Mouse (Mus musculus) forebrain, embryonic 10.5 days (tissue): ENCODE measurements around the gene Cdkal1. TPM values are rescaled to one million over a fixed set of nuclear protein-coding genes. Genes with fewer than 3 reads are reported as not detected.

Experiments used
- DNase-seq: peaks from one replicate; pipeline ENCODE4 v3.0.0-alpha.2; 2017; ENCODE audit warnings: low spot score; ENCODE audit errors: extremely low spot score
- H3K27ac ChIP-seq: fragments of 300-500 bp; sonication (generic); 2 replicates; pipeline ENCODE4 v1.5.1; 2016; ENCODE audit warnings: mild to moderate bottlenecking
- H3K27me3 ChIP-seq: fragments of 300-500 bp; sonication (generic); 2 replicates; pipeline ENCODE4 v1.6.1; 2016; ENCODE audit warnings: mild to moderate bottlenecking; ENCODE audit not compliant: poor library complexity, severe bottlenecking
- H3K36me3 ChIP-seq: fragments of 300-500 bp; sonication (generic); replicated peaks from 2 replicates; pipeline ENCODE4 v1.6.1; 2016; ENCODE audit warnings: mild to moderate bottlenecking, moderate library complexity
- H3K4me1 ChIP-seq: fragments of 300-500 bp; sonication (generic); 2 replicates; pipeline ENCODE4 v1.6.1; 2016
- H3K4me3 ChIP-seq: fragments of 300-500 bp; sonication (generic); 2 replicates; pipeline ENCODE4 v1.5.1; 2016; ENCODE audit warnings: mild to moderate bottlenecking, moderate library complexity
- H3K9me3 ChIP-seq: fragments of 300-500 bp; sonication (generic); 2 replicates; pipeline ENCODE4 v1.6.1; 2016; ENCODE audit warnings: mild to moderate bottlenecking, moderate library complexity
- WGBS: fragments of 180-500 bp; shearing (Covaris S2); methylation state at CpG from one replicate; pipeline ENCODE4 v1.1.7; 2016; 5-methylcytosine and 5-hydroxymethylcytosine counted together
- polyA plus RNA-seq: library from polyadenylated mRNA; unstranded; fragments of >200 nt; fragmentation: Nextera tagmentation; extraction: Ambion mirVana; gene quantifications from 2 replicates; pipeline ENCODE4 v1.2.1, GENCODE M21; 2016

Cdkal1 gene
- polyA plus RNA-seq, 1 experiment from 2014 or later: 34.3 TPM

- no peaks in the 10 kb centered on the region for H3K9me3 ChIP-seq
- DNase-seq: no peak
- H3K27ac ChIP-seq: 0 out of 2 replicates have a peak overlapping the region, but pooled peaks have one; percentile 40
- 0 out of 2 replicates have a peak, but pooled peaks cover 3% of the 10 kb centered on the region for H3K36me3 ChIP-seq
- H3K4me3 ChIP-seq: no peak overlapping the region
- WGBS: 49% methylated on average over 3 of the region's 3 CpGs
- no peaks in the 10 kb centered on the region for H3K27me3 ChIP-seq
- peaks cover 20% of the 10 kb centered on the region for H3K4me1 ChIP-seq
These were observed 140.1 kb downstream of the Cdkal1 start for GRCm38 (mm10) chr13:29715241-29715841.

DNA sequence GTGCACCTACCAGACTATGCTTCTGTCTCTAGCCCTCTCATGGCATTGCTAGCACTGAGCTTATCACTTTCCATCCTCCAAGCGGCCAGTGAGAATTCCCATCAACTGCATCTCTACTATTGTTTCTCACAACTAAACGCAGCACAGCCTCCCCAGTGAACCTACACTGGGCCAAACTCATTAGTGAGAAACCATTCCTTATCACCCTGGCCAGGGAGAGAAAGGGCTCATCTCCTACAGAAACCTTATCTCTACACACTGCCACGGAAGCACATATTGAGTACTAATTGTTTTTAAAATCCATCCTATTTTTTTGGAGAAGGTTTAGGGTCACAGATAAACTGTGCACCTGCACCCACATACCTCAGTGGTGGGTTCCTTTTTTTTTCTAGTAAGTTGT is 147.9 kb downstream of the Cdkal1 start:
- H3K4me3 ChIP-seq: no peak overlapping the region
- H3K36me3 ChIP-seq: peaks cover 6% of the 10 kb centered on the region; the same call in 1 of the 2 replicates
- 90% methylated on average over 3 of the region's 3 CpGs for WGBS
- H3K4me1 ChIP-seq: 0 out of 2 replicates have a peak, but pooled peaks cover 4% of the 10 kb centered on the region
- no peak overlapping the region for H3K27ac ChIP-seq
- H3K9me3 ChIP-seq: no peaks in the 10 kb centered on the region
- H3K27me3 ChIP-seq: no peaks in the 10 kb centered on the region
- DNase-seq: no peak

DNA sequence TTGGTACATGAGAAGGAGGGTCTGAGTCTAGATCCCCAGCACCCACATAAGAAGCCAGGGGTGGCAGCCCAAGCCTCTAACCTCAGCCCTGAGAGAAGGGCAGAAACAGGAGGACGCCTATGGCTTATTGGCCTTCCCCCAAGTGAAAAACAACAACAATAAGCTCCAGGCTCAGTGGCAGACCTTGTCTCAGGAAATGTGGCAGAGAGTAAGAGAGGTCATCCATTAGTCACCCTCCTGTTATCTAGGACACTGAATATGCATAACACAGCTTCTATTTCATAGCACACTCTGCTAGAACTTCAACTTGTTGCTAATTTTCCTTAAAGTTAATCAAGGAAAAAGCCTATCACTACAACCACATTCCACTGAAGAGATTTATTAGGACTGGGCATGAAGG is 154.1 kb downstream of the Cdkal1 start:
- Histone ChIP-seq H3K4me3 (no peak overlapping the region), H3K4me1 (no peaks in the 10 kb centered on the region), H3K36me3 (peaks cover 4% of the 10 kb centered on the region; the same call in 1 of the 2 replicates), H3K27me3 (no peaks in the 10 kb centered on the region), H3K9me3 (no peaks in the 10 kb centered on the region), H3K27ac (no peak overlapping the region)
- WGBS: 73% methylated on average over 1 of the region's 1 CpGs
- no peak for DNase-seq

- Histone ChIP-seq H3K27me3 (no peaks in the 10 kb centered on the region), H3K27ac (no peak overlapping the region), H3K36me3 (peaks cover 4% of the 10 kb centered on the region; the same call in 1 of the 2 replicates), H3K4me3 (no peak overlapping the region), H3K9me3 (no peaks in the 10 kb centered on the region), H3K4me1 (no peaks in the 10 kb centered on the region)
- no peak for DNase-seq
- 95% methylated on average over 5 of the region's 5 CpGs for WGBS
These were observed 155.6 kb downstream of the Cdkal1 start for GRCm38 (mm10) chr13:29699896-29700295.

- WGBS: 85% methylated on average over 5 of the region's 5 CpGs
- Histone ChIP-seq H3K27ac (no peak overlapping the region), H3K27me3 (no peaks in the 10 kb centered on the region), H3K9me3 (no peaks in the 10 kb centered on the region), H3K4me1 (no peaks in the 10 kb centered on the region), H3K36me3 (peaks cover 4% of the 10 kb centered on the region; the same call in 1 of the 2 replicates), H3K4me3 (no peak overlapping the region)
- no peak for DNase-seq
These were observed 157.0 kb downstream of the Cdkal1 start for GRCm38 (mm10) chr13:29698307-29698985.

- Histone ChIP-seq H3K27me3 (no peaks in the 10 kb centered on the region), H3K4me1 (no peaks in the 10 kb centered on the region), H3K27ac (no peak overlapping the region), H3K36me3 (no peaks in the 10 kb centered on the region), H3K4me3 (no peak overlapping the region), H3K9me3 (no peaks in the 10 kb centered on the region)
- no peak for DNase-seq
- 82% methylated on average over 3 of the region's 3 CpGs for WGBS
These were observed 158.2 kb downstream of the Cdkal1 start for GRCm38 (mm10) chr13:29697230-29697629.

- H3K27me3 ChIP-seq: no peaks in the 10 kb centered on the region
- no peaks in the 10 kb centered on the region for H3K4me1 ChIP-seq
- 89% methylated on average over 7 of the region's 7 CpGs for WGBS
- no peaks in the 10 kb centered on the region for H3K36me3 ChIP-seq
- H3K9me3 ChIP-seq: no peaks in the 10 kb centered on the region
- H3K4me3 ChIP-seq: no peak overlapping the region
- no peak for DNase-seq
- H3K27ac ChIP-seq: no peak overlapping the region
These were observed 164.7 kb downstream of the Cdkal1 start for GRCm38 (mm10) chr13:29690734-29691133.

- Histone ChIP-seq H3K9me3 (no peaks in the 10 kb centered on the region), H3K4me1 (no peaks in the 10 kb centered on the region), H3K27me3 (no peaks in the 10 kb centered on the region), H3K36me3 (no peaks in the 10 kb centered on the region), H3K4me3 (no peak overlapping the region), H3K27ac (no peak overlapping the region)
- no peak for DNase-seq
- 89% methylated on average over 6 of the region's 6 CpGs for WGBS
These were observed 166.6 kb downstream of the Cdkal1 start for GRCm38 (mm10) chr13:29688851-29689250.

DNA sequence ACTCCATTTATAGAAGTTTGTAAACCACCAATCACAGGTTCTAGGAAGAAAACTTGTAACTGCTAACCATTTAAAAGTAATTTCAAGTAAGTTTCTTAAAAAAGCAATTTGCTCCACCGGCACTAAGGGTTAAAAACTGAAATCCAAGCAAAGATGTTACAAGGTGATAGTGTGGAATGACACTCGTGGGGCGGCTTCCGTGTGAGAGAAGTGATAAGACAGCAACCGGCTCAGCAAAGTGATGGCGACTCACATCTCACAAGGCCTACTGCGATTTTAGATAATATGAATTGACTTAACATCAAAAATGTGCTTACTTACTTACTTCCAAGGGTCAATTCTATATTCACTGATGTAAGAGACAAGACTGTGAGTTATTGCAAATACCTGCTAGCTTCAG is 167.6 kb downstream of the Cdkal1 start:
- H3K9me3 ChIP-seq: no peaks in the 10 kb centered on the region
- WGBS: 93% methylated on average over 7 of the region's 7 CpGs
- H3K27me3 ChIP-seq: no peaks in the 10 kb centered on the region
- no peak overlapping the region for H3K4me3 ChIP-seq
- no peak for DNase-seq
- no peaks in the 10 kb centered on the region for H3K4me1 ChIP-seq
- no peaks in the 10 kb centered on the region for H3K36me3 ChIP-seq
- H3K27ac ChIP-seq: no peak overlapping the region

DNA sequence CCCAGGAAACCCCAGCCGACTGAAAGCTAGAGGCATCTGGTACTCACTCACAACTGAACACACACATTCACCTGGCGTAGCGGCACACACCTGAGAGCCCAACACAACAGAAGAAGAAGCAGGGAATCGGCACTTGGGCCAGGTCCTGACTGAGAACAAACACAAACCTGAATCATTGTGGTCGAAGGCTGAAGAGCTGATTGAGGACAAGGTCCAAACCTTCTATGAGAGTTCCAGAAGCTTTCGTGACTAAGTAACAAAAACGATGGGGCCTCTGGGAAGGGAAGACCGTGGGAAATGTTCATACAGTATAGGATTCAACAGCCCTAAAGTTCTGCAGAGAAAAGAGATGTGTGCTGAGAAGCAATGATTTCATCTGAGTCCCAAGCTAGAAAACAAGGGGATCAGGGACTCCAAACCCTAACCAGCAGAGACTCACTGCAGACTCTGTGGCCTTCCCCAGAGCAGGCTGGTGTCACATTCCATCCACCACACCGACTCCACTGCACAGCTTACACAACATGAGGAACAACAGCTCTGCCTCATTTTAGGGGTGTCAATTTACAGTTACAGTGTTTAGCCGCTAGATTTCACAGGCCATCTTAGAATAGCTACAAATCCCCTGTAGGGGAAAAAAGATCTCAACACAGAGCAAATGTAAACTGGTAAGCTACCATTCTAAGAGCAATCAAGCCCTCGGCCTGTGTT is 175.8 kb downstream of the Cdkal1 start:
- Histone ChIP-seq H3K27ac (no peak overlapping the region), H3K27me3 (no peaks in the 10 kb centered on the region), H3K9me3 (no peaks in the 10 kb centered on the region), H3K4me1 (no peaks in the 10 kb centered on the region), H3K4me3 (no peak overlapping the region), H3K36me3 (no peaks in the 10 kb centered on the region)
- no peak for DNase-seq
- 89% methylated on average over 11 of the region's 11 CpGs for WGBS

GRCm38 (mm10) chr13:29677559-29677958 is 177.9 kb downstream of the Cdkal1 start:
- Histone ChIP-seq H3K36me3 (no peaks in the 10 kb centered on the region), H3K4me3 (no peak overlapping the region), H3K27me3 (no peaks in the 10 kb centered on the region), H3K4me1 (no peaks in the 10 kb centered on the region), H3K9me3 (no peaks in the 10 kb centered on the region), H3K27ac (no peak overlapping the region)
- WGBS: 94% methylated on average over 4 of the region's 4 CpGs
- no peak for DNase-seq

GRCm38 (mm10) chr13:29670626-29671025 is 184.8 kb downstream of the Cdkal1 start:
- DNase-seq: no peak
- Histone ChIP-seq H3K4me3 (no peak overlapping the region), H3K27ac (no peak overlapping the region), H3K9me3 (no peaks in the 10 kb centered on the region), H3K4me1 (no peaks in the 10 kb centered on the region), H3K36me3 (no peaks in the 10 kb centered on the region), H3K27me3 (no peaks in the 10 kb centered on the region)
- WGBS: 87% methylated on average over 3 of the region's 3 CpGs

DNA sequence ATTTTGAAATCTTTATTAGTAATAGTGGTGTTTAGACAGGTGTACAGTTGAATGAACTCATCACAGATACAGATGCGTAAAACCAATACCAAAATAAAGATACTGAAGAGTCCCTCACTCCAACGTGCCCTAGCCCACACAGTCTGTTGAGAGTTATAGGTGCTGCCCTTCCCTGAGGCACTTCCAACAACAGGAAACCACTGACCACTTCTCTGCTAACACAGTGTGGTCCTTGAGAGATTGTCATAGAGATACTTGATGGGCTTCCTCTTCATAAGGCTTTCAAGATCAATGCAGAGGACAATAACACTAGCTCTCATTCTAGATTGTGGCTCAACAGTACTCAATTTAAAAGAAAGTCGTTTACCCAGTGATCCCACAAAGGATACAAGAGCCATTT is 191.6 kb downstream of the Cdkal1 start:
- no peaks in the 10 kb centered on the region for H3K36me3 ChIP-seq
- DNase-seq: no peak
- no peaks in the 10 kb centered on the region for H3K4me1 ChIP-seq
- no peak overlapping the region for H3K27ac ChIP-seq
- WGBS: 75% methylated on average over 3 of the region's 3 CpGs
- H3K4me3 ChIP-seq: no peak overlapping the region
- no peaks in the 10 kb centered on the region for H3K27me3 ChIP-seq
- H3K9me3 ChIP-seq: no peaks in the 10 kb centered on the region
